Mouse (Mus musculus) heart, adult 9 months (tissue): ENCODE measurements around the gene Man1c1.

Experiments used
- DNase-seq, 2 experiments: peaks; one replicate each; pipeline ENCODE4 v3.0.0; 2022; ENCODE audit warnings: low spot score in 2 of 2

Man1c1 gene

GRCm38 (mm10) chr4:134549899-134550298 lies 154.2 kb downstream of the Man1c1 start:
- DNase-seq = no peak

GRCm38 (mm10) chr4:134548169-134548938 lies 155.7 kb downstream of the Man1c1 start:
- DNase-seq = peak; percentile 38 to 60

GRCm38 (mm10) chr4:134546814-134547705 lies 157.0 kb downstream of the Man1c1 start:
- no peak for DNase-seq

- DNase-seq = peak; percentile 66 to 89
Observed at GRCm38 (mm10) chr4:134543261-134543660, 160.8 kb downstream of the Man1c1 start.

GRCm38 (mm10) chr4:134542726-134543125 lies 161.4 kb downstream of the Man1c1 start:
- DNase-seq = no peak

GRCm38 (mm10) chr4:134538997-134539580 lies 165.0 kb downstream of the Man1c1 start:
- no peak for DNase-seq

GRCm38 (mm10) chr4:134535787-134536151 lies 168.3 kb downstream of the Man1c1 start:
- DNase-seq = no peak

- peak; percentile 99 for DNase-seq
Observed at GRCm38 (mm10) chr4:134534932-134535786, 168.9 kb downstream of the Man1c1 start, which contains the start of gene Mtfr1l. Mtfr1l (minus strand) TSS chr4:134535387.

GRCm38 (mm10) chr4:134534124-134534886 lies 169.8 kb downstream of the Man1c1 start:
- peak; percentile 60 to 69 for DNase-seq

GRCm38 (mm10) chr4:134533421-134533820 lies 170.7 kb downstream of the Man1c1 start:
- no peak for DNase-seq

GRCm38 (mm10) chr4:134532928-134533327 lies 171.2 kb downstream of the Man1c1 start:
- no peak for DNase-seq

GRCm38 (mm10) chr4:134526220-134526619 lies 177.9 kb downstream of the Man1c1 start:
- no peak for DNase-seq

- no peak for DNase-seq
Observed at GRCm38 (mm10) chr4:134525806-134526205, 178.3 kb downstream of the Man1c1 start.

GRCm38 (mm10) chr4:134523447-134523846 lies 180.6 kb downstream of the Man1c1 start:
- DNase-seq = no peak

GRCm38 (mm10) chr4:134519281-134519680 lies 184.8 kb downstream of the Man1c1 start:
- DNase-seq = no peak

- DNase-seq = no peak
Observed at GRCm38 (mm10) chr4:134518541-134518940, 185.5 kb downstream of the Man1c1 start.

GRCm38 (mm10) chr4:134517719-134518118 lies 186.4 kb downstream of the Man1c1 start:
- DNase-seq = no peak

- peak; percentile 53 to 68 for DNase-seq
Observed at GRCm38 (mm10) chr4:134516981-134517380, 187.1 kb downstream of the Man1c1 start.

GRCm38 (mm10) chr4:134515614-134516013 lies 188.5 kb downstream of the Man1c1 start:
- no peak for DNase-seq

- no peak for DNase-seq
Observed at GRCm38 (mm10) chr4:134514309-134514930, 189.7 kb downstream of the Man1c1 start.
